Mouse (Mus musculus) kidney, adult 2 months (tissue): ENCODE data around the gene Casq1. TPM values are rescaled to one million over a fixed set of nuclear protein-coding genes. Genes with fewer than 3 reads are reported as not detected.

Source experiments
- DNase-seq: peaks from one replicate; pipeline ENCODE4 v3.0.0; 2021
- H3K27ac ChIP-seq: fragments of 200-500 bp; 2 replicates; pipeline ENCODE4 v1.5.1; 2012; ENCODE audit warnings: low read depth, low read length, control low read depth, inconsistent platforms; ENCODE audit not compliant: insufficient read depth
- H3K27me3 ChIP-seq: fragments of 200-500 bp; replicated peaks from 2 replicates; pipeline ENCODE4 v1.6.1; 2012; ENCODE audit warnings: mild to moderate bottlenecking, moderate library complexity, low read length, inconsistent platforms; ENCODE audit not compliant: control insufficient read depth, insufficient read depth
- H3K36me3 ChIP-seq: fragments of 200-500 bp; 2 replicates; pipeline ENCODE4 v1.6.1; 2012; ENCODE audit warnings: mild to moderate bottlenecking, moderate library complexity, low read length, inconsistent platforms; ENCODE audit not compliant: control insufficient read depth, insufficient read depth
- H3K4me1 ChIP-seq: fragments of 200-500 bp; 2 replicates; pipeline ENCODE4 v1.6.1; 2011; ENCODE audit warnings: low read length; ENCODE audit not compliant: control insufficient read depth, insufficient read depth
- H3K4me3 ChIP-seq: fragments of 200-500 bp; 2 replicates; pipeline ENCODE4 v1.5.1; 2011; ENCODE audit warnings: mild to moderate bottlenecking, low read depth, low read length, control low read depth; ENCODE audit not compliant: insufficient read depth
- CTCF ChIP-seq: fragments of 200-500 bp; conservative IDR thresholded peaks from 2 replicates; pipeline ENCODE4 v1.5.1; 2011; ENCODE audit warnings: low read depth, mild to moderate bottlenecking, control low read depth, low read length, moderate library complexity, mixed read lengths; ENCODE audit not compliant: insufficient read depth, insufficient read length
- POLR2A ChIP-seq: fragments of 200-500 bp; IDR thresholded peaks from one replicate; pipeline ENCODE4 v1.6.1; 2011; ENCODE audit warnings: low read depth, low read length, control low read depth
- WGBS: fragments of 180-500 bp; shearing (Covaris S2); methylation state at CpG from one replicate; pipeline ENCODE4 v1.1.7; 2018; 5-methylcytosine and 5-hydroxymethylcytosine counted together
- polyA plus RNA-seq: library from polyadenylated mRNA; depleted of rRNA; stranded (reverse); fragments of >200 nt; gene quantifications from 2 replicates; pipeline ENCODE4 v1.2.3, GENCODE M21; 2012

The Casq1 gene
- polyA plus RNA-seq, 1 experiment = 27.1 TPM

DNA sequence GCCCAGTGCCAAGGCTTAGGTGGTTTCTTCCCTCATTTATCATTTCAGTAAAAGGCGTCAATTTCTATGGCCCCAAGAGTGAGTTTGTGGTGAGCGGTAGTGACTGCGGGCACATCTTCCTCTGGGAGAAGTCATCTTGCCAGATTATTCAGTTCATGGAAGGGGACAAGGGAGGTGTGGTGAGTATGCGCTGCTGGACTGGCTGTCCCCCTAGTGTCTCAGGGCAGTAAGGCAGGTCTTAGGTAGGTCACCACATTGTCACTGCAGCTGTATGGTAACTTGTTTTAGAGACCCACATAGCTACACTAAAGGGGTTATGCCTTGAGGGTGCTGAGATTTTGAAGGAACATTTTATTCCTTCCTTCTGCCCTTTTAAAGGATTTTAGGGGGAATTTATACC, 30.8 kb downstream of the Casq1 start:
- 61% methylated on average over 4 of the region's 4 CpGs for WGBS
- DNase-seq = no peak
- Histone ChIP-seq H3K4me1 (no peaks in the 10 kb centered on the region), H3K27ac (no peak overlapping the region), H3K27me3 (no peaks in the 10 kb centered on the region), H3K4me3 (no peak overlapping the region), H3K36me3 (peaks cover 11% of the 10 kb centered on the region)
- TF ChIP-seq POLR2A (no peak), CTCF (peak; percentile 67)

DNA sequence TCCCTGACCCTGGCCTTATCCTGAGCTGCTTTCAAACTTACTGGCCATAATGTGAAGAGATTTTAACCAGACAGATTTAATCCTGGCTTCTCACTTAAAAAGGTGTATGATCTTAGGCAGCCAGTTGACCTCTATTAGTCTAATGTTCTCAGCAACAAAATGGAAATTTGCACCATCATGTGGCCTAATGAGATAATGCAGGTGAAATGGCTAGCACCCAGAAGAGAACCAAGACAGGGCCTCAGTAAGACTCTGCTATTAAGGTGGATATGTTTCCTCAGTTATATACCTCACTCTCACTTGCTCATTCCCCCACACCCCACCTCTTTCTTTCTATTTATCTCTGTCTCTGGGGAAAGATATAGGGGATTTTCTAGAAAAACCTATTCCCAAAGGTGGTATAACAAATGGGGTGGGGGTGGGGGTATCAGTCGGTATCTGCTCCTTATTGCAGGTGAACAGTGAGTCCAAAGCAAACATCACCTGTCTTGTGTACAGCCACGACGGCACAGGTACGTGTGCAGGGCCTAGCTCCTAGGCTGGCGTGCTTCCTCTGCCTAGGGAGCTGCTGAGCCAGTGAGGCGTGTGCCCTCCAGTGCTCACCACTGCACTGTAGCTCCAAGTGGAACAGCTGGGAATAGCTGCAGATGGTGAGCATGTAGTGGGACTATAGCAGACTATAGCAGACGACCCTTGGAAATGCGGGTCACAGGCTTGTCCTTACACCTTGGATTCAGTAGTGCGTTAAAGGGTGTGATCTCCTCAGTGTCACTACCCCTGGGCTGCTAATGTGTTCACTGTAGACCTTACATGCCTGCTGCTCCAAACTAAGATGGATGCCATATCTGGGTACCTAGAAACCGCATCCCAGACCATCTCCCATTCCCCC, 33.0 kb downstream of the Casq1 start:
- 90% methylated on average over 10 of the region's 10 CpGs for WGBS
- TF ChIP-seq POLR2A (no peak), CTCF (no peak)
- Histone ChIP-seq H3K27ac (no peak overlapping the region), H3K27me3 (no peaks in the 10 kb centered on the region), H3K4me3 (no peak overlapping the region), H3K4me1 (no peaks in the 10 kb centered on the region), H3K36me3 (peaks cover 12% of the 10 kb centered on the region)
- no peak for DNase-seq

DNA sequence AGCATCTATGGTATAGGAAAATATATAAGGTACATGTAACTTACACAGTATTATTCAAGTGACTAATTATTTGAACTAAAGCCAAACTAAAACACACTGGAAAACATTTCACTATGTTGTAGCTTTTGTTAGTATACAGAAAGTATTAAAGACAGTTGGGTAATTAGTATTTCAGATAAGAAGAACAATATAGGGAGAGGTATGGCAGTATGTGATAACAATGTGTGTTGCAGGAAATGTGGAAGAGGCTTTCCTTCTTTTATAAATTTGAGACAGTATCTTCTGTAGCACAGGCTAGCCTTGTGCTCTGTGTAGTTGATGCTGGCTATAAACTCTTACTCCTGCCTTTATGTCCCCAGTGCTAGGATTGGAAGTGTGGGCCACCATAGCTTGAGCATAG, 35.8 kb downstream of the Casq1 start:
- Histone ChIP-seq H3K27ac (no peak overlapping the region), H3K36me3 (peaks cover 15% of the 10 kb centered on the region), H3K4me3 (no peak overlapping the region), H3K27me3 (no peaks in the 10 kb centered on the region), H3K4me1 (no peaks in the 10 kb centered on the region)
- TF ChIP-seq POLR2A (no peak), CTCF (no peak)
- DNase-seq = no peak

DNA sequence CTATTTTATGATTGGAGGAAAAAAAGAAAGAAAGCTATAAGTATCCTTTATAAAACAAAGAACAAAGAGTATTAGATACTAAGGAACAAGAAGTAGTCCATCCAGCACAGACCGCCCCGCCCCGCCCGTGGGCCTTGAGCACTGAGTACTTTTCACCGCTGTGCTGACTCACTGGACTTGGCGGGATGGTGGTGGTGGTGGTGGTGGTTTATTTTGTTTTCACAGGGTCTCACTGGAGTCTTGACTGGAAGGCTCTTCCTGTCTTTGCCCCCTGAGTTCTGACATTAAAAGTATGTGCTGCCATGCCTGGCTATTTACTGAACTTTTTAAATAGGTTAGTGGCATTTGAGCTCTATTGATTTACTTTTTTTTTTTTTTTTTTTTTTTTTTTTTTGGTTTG, 36.6 kb downstream of the Casq1 start:
- DNase-seq = no peak
- WGBS = 98% methylated on average over 6 of the region's 6 CpGs
- Histone ChIP-seq H3K4me3 (no peak overlapping the region), H3K27ac (no peak overlapping the region), H3K36me3 (peaks cover 15% of the 10 kb centered on the region), H3K27me3 (no peaks in the 10 kb centered on the region), H3K4me1 (no peaks in the 10 kb centered on the region)
- TF ChIP-seq POLR2A = no peak
- no peak for TF ChIP-seq CTCF

DNA sequence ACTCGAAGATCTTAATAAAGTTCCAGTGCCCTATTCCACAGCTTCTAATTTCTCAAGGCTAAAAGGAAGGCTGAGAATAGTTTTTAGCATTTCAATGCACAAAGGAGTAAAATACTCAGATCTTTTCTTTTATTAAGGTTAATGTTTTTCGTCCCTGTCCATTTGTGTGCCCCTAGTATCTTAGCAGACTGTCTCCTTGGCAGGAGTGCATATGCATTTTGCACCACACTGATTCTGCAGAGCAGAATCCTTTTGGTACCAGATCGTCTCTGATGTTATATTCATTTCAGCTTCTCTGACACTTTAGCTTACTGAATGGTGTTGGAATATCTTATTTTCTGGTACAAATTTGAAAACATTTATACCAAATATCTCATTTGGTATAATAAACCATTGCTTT, 37.9 kb downstream of the Casq1 start:
- H3K27ac ChIP-seq = no peak overlapping the region
- no peaks in the 10 kb centered on the region for H3K27me3 ChIP-seq
- DNase-seq = no peak
- no peaks in the 10 kb centered on the region for H3K4me1 ChIP-seq
- no peak overlapping the region for H3K4me3 ChIP-seq
- TF ChIP-seq CTCF = no peak
- TF ChIP-seq POLR2A = no peak
- 91% methylated on average over 3 of the region's 3 CpGs for WGBS
- H3K36me3 ChIP-seq = peaks cover 9% of the 10 kb centered on the region

DNA sequence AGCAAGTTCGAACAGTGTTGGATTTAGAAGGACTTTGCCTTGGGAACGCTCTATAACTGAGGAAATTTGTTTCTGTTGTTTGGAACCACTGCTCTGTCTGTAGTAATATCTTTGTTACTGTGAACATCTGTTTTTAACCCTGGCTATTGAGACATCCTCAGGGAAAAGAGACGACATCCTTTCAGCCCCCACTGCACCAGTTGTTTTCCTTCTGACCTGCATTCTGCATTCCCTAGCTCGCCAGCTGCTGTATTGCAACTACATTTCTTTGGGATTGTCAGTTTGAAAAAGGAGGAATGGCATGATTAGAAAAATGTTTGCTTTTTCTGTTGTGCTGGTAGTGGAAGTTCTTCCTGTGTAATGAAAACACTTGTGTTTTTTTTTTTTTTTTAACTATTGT, 38.8 kb downstream of the Casq1 start:
- H3K4me3 ChIP-seq = no peak overlapping the region
- TF ChIP-seq POLR2A (no peak), CTCF (no peak)
- peaks cover 12% of the 10 kb centered on the region for H3K36me3 ChIP-seq
- 47% methylated on average over 4 of the region's 4 CpGs for WGBS
- H3K27me3 ChIP-seq = no peaks in the 10 kb centered on the region
- H3K4me1 ChIP-seq = no peaks in the 10 kb centered on the region
- DNase-seq = no peak
- H3K27ac ChIP-seq = no peak overlapping the region

DNA sequence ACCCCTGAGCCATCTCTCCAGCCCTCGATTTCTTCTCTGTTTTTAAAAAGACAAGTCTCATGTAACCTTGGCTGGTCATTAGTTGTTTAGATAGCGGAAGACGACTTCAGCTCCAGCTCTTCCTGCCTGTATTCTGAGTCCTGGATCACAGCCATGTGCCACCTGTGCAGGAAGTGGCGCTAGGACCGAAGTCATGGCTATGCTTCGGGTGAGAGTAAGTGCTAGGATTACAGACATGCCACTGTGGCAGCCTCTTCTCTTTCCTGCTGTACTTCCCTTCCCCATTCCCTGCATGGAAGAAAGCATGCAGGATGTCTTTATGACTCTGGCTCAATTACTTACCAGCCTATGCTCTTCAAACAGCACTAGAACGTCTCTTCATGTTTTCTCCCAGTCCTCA, 40.6 kb downstream of the Casq1 start:
- H3K4me3 ChIP-seq = no peak overlapping the region
- TF ChIP-seq CTCF (no peak), POLR2A (no peak)
- peaks cover 20% of the 10 kb centered on the region for H3K36me3 ChIP-seq
- H3K27me3 ChIP-seq = no peaks in the 10 kb centered on the region
- no peak for DNase-seq
- no peaks in the 10 kb centered on the region for H3K4me1 ChIP-seq
- H3K27ac ChIP-seq = no peak overlapping the region
- 35% methylated on average over 7 of the region's 7 CpGs for WGBS

DNA sequence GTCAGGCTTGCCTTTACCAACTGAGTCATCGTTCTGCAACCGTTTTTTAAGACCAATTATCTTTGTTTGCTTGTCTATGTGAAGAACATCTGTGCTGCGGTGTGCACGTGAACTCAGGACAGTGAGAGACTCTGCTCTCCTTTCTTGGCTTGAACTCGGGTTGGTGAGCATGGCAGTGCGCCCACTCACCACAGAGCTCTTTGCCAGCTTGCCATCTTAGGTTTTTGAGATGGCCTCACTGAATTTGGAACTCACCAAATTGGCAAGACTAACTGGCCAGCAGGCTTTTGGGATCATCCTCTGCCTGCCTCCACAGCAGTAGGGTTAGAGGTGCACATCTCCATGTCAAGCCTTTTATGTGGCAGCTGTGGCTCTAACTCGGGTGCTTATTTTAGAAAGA, 41.9 kb downstream of the Casq1 start:
- H3K36me3 ChIP-seq = peaks cover 17% of the 10 kb centered on the region
- WGBS = 64% methylated on average over 7 of the region's 7 CpGs
- H3K27me3 ChIP-seq = no peaks in the 10 kb centered on the region
- no peak for DNase-seq
- H3K4me3 ChIP-seq = no peak overlapping the region
- no peak for TF ChIP-seq POLR2A
- TF ChIP-seq CTCF = no peak
- no peak overlapping the region for H3K27ac ChIP-seq
- H3K4me1 ChIP-seq = no peaks in the 10 kb centered on the region
